Mouse (Mus musculus) large intestine, adult 2 months (tissue): ENCODE measurements at regions not wholly inside any gene's neighbourhood (a gene's known extent, or its start where the extent isn't known, plus 50 kb on each side); places are given as distances from the start of the nearest gene placed in this dataset.
A peak's percentile ranks its signal among the peaks of the same experiment; 100 is the strongest.
"Not testable (repeated sequence)": the region's sequence is repeated elsewhere in the genome, so short reads cannot be mapped to it uniquely, and the experiment has no call there.

Experiments
- DNase-seq: peaks from one replicate; pipeline ENCODE4 v3.0.0-alpha.2; 2012; ENCODE audit warnings: low read depth, low spot score
- WGBS: fragments of 180-500 bp; shearing (Covaris S2); methylation state at CpG from one replicate; pipeline ENCODE4 v1.1.7; 2018; 5-methylcytosine and 5-hydroxymethylcytosine counted together

- DNase-seq, result no peak
- 87% methylated on average over 3 of the region's 3 CpGs for WGBS
Observed at GRCm38 (mm10) chr3:8017489-8017888, 1397.2 kb upstream of the 1700008P02Rik start.

GRCm38 (mm10) chr3:8016945-8017344, 1396.7 kb upstream of the 1700008P02Rik start:
- no peak for DNase-seq

GRCm38 (mm10) chr3:8009966-8010365, 1389.7 kb upstream of the 1700008P02Rik start:
- whole genome bisulfite sequencing, result 84% methylated on average over 4 of the region's 4 CpGs
- no peak for DNase-seq

- peak; percentile 52 for DNase-seq
- WGBS, result 27% methylated on average over 10 of the region's 10 CpGs
Observed at GRCm38 (mm10) chr3:8006708-8007395, 1386.6 kb upstream of the 1700008P02Rik start.

- peak; percentile 50 for DNase-seq
- 39% methylated on average over 5 of the region's 5 CpGs for WGBS
Observed at GRCm38 (mm10) chr3:8006273-8006672, 1386.0 kb upstream of the 1700008P02Rik start.

- not testable (repeated sequence) for DNase-seq
- WGBS, result 73% methylated on average over 2 of the region's 2 CpGs
Observed at GRCm38 (mm10) chr3:8005684-8006083, 1385.4 kb upstream of the 1700008P02Rik start.

- 86% methylated on average over 1 of the region's 1 CpGs for WGBS
- DNase-seq, result no peak
Observed at GRCm38 (mm10) chr3:8004271-8004670, 1384.0 kb upstream of the 1700008P02Rik start.

GRCm38 (mm10) chr3:8001027-8001426, 1380.8 kb upstream of the 1700008P02Rik start:
- 91% methylated on average over 4 of the region's 4 CpGs for WGBS
- DNase-seq, result no peak

- no peak for DNase-seq
- 78% methylated on average over 2 of the region's 2 CpGs for WGBS
Observed at GRCm38 (mm10) chr3:7992322-7992721, 1372.1 kb upstream of the 1700008P02Rik start.

GRCm38 (mm10) chr3:7973287-7973686, 1353.0 kb upstream of the 1700008P02Rik start:
- 42% methylated on average over 3 of the region's 3 CpGs for WGBS
- DNase-seq, result no peak

GRCm38 (mm10) chr3:7953911-7954310, 1333.7 kb upstream of the 1700008P02Rik start:
- no peak for DNase-seq
- 73% methylated on average over 1 of the region's 1 CpGs for WGBS

- 40% methylated on average over 8 of the region's 8 CpGs for whole genome bisulfite sequencing
Observed at GRCm38 (mm10) chr3:7943646-7944381, 1323.6 kb upstream of the 1700008P02Rik start.

More at GRCm38 (mm10) chr3:7943646-7944381, 1323.6 kb upstream of the 1700008P02Rik start:
- no peak for DNase-seq
